Mouse (Mus musculus) heart, adult 2 months (tissue): Measurements from ENCODE around the gene 9530077C05Rik.

Source experiments
- CTCF ChIP-seq: fragments of 200-600 bp; IDR thresholded peaks from 2 replicates; pipeline ENCODE4 v1.8.1; 2022; ENCODE audit warnings: antibody characterized with exemption, mild to moderate bottlenecking, moderate library complexity
- EP300 ChIP-seq: fragments of 200-500 bp; IDR thresholded peaks from 2 replicates; pipeline ENCODE4 v1.6.1; 2011; ENCODE audit warnings: low read depth, low read length, control low read depth; ENCODE audit not compliant: insufficient read depth

- no peak for TF ChIP-seq EP300
- TF ChIP-seq CTCF, result no peak
Measured at GRCm38 (mm10) chr9:22484562-22485308, 73.4 kb downstream of the 9530077C05Rik start.
